Mouse (Mus musculus) kidney, embryonic 14.5 days (tissue): ENCODE results near the gene Crk. TPM values are rescaled to one million over a fixed set of nuclear protein-coding genes. Genes with fewer than 3 reads are reported as not detected.

Experiments
- ATAC-seq: fragments of 200-750 bp; cut with Nextera tagmentation; 2 replicates; pipeline ENCODE4 v1.8.0; 2017; ENCODE audit warnings: moderate number of reproducible peaks, mild to moderate bottlenecking, moderate TSS enrichment, moderate library complexity; ENCODE audit not compliant: low FRiP score, low TSS enrichment
- H3K27ac ChIP-seq: fragments of 300-500 bp; sonication (generic); 2 replicates; pipeline ENCODE4 v1.5.1; 2014; ENCODE audit warnings: low read depth, mild to moderate bottlenecking, low read length, moderate library complexity, mixed read lengths
- H3K27me3 ChIP-seq: fragments of 300-500 bp; sonication (generic); 2 replicates; pipeline ENCODE4 v1.6.1; 2014; ENCODE audit warnings: mild to moderate bottlenecking, low read length; ENCODE audit not compliant: control insufficient read depth, insufficient read depth
- H3K36me3 ChIP-seq: fragments of 300-500 bp; sonication (generic); 2 replicates; pipeline ENCODE4 v1.6.1; 2014; ENCODE audit warnings: low read length, mixed read lengths; ENCODE audit not compliant: control insufficient read depth, insufficient read depth
- H3K4me1 ChIP-seq: fragments of 300-500 bp; sonication (generic); 2 replicates; pipeline ENCODE4 v1.6.1; 2014; ENCODE audit warnings: low read length, mixed read lengths; ENCODE audit not compliant: control insufficient read depth, insufficient read depth
- H3K4me2 ChIP-seq: fragments of 300-500 bp; sonication (generic); replicated peaks from 2 replicates; pipeline ENCODE4 v1.6.1; 2014; ENCODE audit warnings: low read depth, mild to moderate bottlenecking, low read length
- H3K4me3 ChIP-seq: fragments of 300-500 bp; sonication (generic); 2 replicates; pipeline ENCODE4 v1.5.1; 2014; ENCODE audit warnings: mild to moderate bottlenecking, low read length
- H3K9ac ChIP-seq: fragments of 300-500 bp; sonication (generic); 2 replicates; pipeline ENCODE4 v1.6.1; 2014; ENCODE audit warnings: low read depth, mild to moderate bottlenecking, low read length, moderate library complexity
- H3K9me3 ChIP-seq: fragments of 300-500 bp; sonication (generic); 2 replicates; pipeline ENCODE4 v1.6.1; 2016; ENCODE audit warnings: low read length; ENCODE audit not compliant: control insufficient read depth
- WGBS: fragments of 180-500 bp; shearing (Covaris S2); extraction: QIAGEN DNeasy Blood & Tissue Kit; methylation state at CpG from one replicate; pipeline ENCODE4 v1.1.7; 2014; 5-methylcytosine and 5-hydroxymethylcytosine counted together
- polyA plus RNA-seq: library from polyadenylated mRNA; unstranded; fragments of >200 nt; fragmentation: Nextera tagmentation; extraction: Ambion mirVana; gene quantifications from 2 replicates; pipeline ENCODE4 v1.2.1, GENCODE M21; 2014

Crk gene
- polyA plus RNA-seq, 1 experiment from 2014 or later = 119 TPM

DNA sequence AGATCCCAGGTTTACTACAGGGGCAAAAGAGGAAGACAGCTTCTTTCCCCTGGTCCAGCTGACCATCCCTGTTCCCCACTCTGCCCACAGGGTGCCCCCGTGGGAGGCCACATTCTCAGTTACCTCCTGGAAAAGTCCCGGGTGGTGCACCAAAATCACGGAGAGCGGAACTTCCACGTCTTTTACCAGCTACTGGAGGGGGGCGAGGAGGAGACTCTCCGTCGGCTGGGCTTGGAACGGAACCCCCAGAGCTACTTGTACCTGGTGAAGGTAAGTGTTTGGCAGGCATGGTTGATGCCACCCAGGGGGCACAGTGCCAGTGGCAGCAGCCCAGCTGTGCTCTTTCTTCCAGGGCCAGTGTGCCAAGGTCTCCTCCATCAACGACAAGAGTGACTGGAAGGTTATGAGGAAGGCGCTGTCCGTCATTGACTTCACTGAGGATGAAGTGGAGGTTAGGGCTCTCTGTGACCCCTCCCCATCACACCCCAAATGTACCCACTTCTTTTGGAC is 18.9 kb upstream of the Crk start:
- peaks cover 42% of the 10 kb centered on the region for H3K36me3 ChIP-seq
- no peak overlapping the region for H3K4me2 ChIP-seq
- H3K27ac ChIP-seq = no peak overlapping the region
- ATAC-seq = no peak
- H3K4me3 ChIP-seq = no peak overlapping the region
- no peak overlapping the region for H3K9ac ChIP-seq
- peaks cover 11% of the 10 kb centered on the region for H3K4me1 ChIP-seq
- H3K9me3 ChIP-seq = no peaks in the 10 kb centered on the region
- WGBS = 90% methylated on average over 12 of the region's 12 CpGs
- no peaks in the 10 kb centered on the region for H3K27me3 ChIP-seq

DNA sequence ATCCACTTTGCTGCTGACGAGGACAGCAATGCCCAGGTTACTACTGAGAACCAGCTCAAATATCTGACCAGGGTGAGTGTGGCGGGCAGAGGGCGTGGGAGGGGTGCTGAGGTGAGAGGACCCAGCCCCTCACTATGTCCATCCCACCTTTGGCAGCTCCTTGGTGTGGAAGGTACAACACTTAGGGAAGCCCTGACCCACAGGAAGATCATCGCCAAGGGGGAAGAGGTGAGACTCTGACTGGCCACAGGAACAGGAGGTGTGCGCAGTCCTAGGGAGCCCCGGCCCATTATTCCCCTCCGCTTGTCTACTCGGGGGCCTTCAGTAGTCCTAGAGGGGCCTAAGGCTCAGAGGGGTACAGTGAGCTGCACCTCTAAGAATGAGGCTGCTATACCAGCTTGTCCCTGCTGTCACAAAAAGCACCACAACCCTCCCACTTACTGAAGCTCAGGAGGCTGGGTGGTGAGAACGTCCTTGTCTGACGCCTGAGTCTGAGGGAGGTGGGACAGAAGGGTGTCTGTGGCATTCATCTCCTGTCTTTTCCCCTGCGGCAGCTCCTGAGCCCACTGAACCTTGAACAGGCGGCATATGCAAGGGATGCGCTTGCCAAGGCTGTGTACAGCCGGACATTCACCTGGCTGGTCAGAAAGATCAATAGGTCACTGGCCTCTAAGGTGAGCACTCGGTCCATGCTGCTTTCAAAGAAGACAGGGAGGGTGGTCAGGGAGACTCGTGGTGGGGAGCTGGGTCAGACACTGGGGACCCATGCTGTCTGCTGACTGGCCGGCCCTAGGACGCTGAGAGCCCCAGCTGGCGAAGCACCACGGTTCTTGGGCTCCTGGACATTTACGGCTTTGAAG is 17.9 kb upstream of the Crk start:
- no peak for ATAC-seq
- Histone ChIP-seq H3K9ac (no peak overlapping the region), H3K9me3 (no peaks in the 10 kb centered on the region), H3K36me3 (peaks cover 52% of the 10 kb centered on the region), H3K4me3 (no peak overlapping the region), H3K27ac (no peak overlapping the region), H3K4me1 (peaks cover 10% of the 10 kb centered on the region), H3K4me2 (no peak overlapping the region), H3K27me3 (no peaks in the 10 kb centered on the region)
- WGBS = 83% methylated on average over 21 of the region's 21 CpGs

DNA sequence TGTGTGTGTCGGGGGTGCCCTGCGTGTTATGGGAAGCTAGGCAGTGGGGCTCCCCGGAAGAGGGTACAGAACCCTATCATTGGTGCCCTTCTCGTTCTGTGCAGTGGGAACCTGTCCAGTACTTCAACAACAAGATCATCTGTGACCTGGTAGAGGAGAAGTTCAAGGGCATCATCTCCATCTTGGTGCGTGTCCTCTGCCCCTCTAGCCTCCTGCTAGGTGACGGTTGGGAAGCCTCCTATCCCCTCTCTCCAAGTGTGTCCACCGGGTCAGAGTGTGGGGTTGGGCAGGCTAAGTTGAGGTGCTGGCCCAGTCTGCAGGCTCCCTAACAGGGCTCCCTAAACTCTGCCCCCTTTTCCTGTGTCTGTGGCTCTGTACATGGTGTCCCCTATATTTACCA is 16.9 kb upstream of the Crk start:
- Histone ChIP-seq H3K27me3 (no peaks in the 10 kb centered on the region), H3K9ac (no peak overlapping the region), H3K4me2 (no peak overlapping the region), H3K9me3 (no peaks in the 10 kb centered on the region), H3K4me3 (no peak overlapping the region), H3K27ac (no peak overlapping the region), H3K4me1 (peaks cover under 1% of the 10 kb centered on the region; the same call in 1 of the 2 replicates), H3K36me3 (peaks cover 61% of the 10 kb centered on the region)
- ATAC-seq = no peak; the same call in 1 of the 2 replicates
- 94% methylated on average over 7 of the region's 7 CpGs for WGBS

DNA sequence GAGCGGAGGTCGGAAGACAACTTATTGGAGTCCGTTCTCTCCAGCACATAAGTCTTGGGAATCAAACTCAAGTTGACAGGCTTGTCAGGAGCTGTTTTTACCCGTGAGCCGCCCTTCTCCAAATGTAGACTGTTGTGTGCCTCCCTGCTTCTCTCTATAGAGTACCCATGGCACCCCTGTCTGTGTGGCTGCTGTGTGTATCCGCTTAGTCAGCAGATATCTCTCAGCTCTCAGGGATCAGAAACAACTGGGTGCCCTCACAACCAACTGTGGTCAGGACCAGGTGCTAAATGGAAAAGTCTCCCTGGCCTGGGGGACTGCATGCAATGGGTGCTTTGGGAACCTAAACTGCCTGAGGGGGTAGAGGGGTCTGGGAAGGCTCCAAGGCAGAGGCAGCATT is 12.8 kb upstream of the Crk start:
- 93% methylated on average over 6 of the region's 6 CpGs for WGBS
- no peak overlapping the region for H3K27ac ChIP-seq
- no peaks in the 10 kb centered on the region for H3K27me3 ChIP-seq
- H3K9ac ChIP-seq = no peak overlapping the region
- ATAC-seq = no peak
- no peaks in the 10 kb centered on the region for H3K4me1 ChIP-seq
- H3K36me3 ChIP-seq = peaks cover 70% of the 10 kb centered on the region
- H3K4me3 ChIP-seq = no peak overlapping the region
- no peak overlapping the region for H3K4me2 ChIP-seq
- H3K9me3 ChIP-seq = no peaks in the 10 kb centered on the region

DNA sequence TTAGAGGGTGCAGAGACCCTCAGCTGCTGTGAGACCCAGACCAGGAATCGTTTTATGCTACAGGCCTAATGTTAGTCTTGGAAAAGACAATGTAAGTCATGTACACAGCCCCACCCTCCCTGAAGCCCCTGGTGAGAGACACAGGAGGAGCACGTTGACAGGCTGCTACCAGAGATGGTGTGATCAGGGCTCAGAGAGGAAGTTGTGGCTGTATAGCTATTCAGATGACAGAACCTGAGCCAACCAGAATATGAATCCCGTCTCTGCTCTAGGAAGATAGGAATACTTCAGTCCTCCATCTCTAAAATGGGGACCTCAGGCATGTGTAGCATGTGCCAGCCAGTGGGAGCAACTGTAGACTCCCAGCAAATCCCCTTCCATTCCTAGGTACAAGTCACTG is 10.4 kb upstream of the Crk start:
- H3K9me3 ChIP-seq = no peaks in the 10 kb centered on the region
- no peak for ATAC-seq
- H3K9ac ChIP-seq = no peak overlapping the region
- H3K27me3 ChIP-seq = no peaks in the 10 kb centered on the region
- H3K4me1 ChIP-seq = no peaks in the 10 kb centered on the region
- no peak overlapping the region for H3K4me2 ChIP-seq
- H3K4me3 ChIP-seq = no peak overlapping the region
- no peak overlapping the region for H3K27ac ChIP-seq
- peaks cover 68% of the 10 kb centered on the region for H3K36me3 ChIP-seq
- 95% methylated on average over 3 of the region's 3 CpGs for WGBS

DNA sequence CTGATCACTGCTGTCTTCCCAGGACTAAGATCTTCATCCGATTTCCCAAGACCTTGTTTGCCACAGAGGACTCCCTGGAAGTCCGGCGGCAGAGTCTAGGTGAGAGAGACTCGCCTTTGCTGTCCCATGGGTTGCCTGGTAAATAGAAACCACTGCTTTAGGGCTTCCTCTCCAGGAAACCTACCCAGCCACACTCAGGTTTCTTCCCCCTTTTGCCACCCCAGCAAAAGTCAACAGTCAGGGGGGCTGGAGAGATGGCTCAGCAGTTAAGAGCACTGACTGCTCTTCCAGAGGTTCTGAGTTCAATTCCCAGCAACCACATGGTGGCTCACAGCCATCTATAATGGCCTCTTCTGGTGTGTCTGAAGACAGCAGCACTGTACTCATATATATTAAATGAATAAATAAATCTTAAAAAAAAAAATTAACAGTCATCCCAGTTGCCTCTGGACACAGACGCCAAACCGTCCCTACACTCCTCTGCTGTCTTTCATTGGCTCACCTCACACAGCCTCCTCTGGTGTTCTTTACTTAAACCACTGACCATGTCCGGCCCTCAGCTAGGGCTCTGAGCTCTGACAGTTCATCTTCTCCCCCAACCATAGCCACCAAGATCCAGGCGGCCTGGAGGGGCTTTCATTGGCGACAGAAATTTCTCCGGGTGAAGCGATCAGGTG is 9.7 kb upstream of the Crk start:
- Histone ChIP-seq H3K27ac (no peak overlapping the region), H3K4me3 (no peak overlapping the region), H3K9me3 (no peaks in the 10 kb centered on the region), H3K36me3 (peaks cover 70% of the 10 kb centered on the region), H3K4me1 (no peaks in the 10 kb centered on the region), H3K27me3 (no peaks in the 10 kb centered on the region), H3K9ac (no peak overlapping the region), H3K4me2 (no peak overlapping the region)
- ATAC-seq = no peak
- 91% methylated on average over 11 of the region's 11 CpGs for WGBS

GRCm38 (mm10) chr11:75669853-75670200 is 9.2 kb upstream of the Crk start:
- Histone ChIP-seq H3K4me2 (no peak overlapping the region), H3K4me3 (no peak overlapping the region), H3K36me3 (peaks cover 70% of the 10 kb centered on the region), H3K27me3 (no peaks in the 10 kb centered on the region), H3K4me1 (no peaks in the 10 kb centered on the region), H3K27ac (no peak overlapping the region), H3K9me3 (no peaks in the 10 kb centered on the region), H3K9ac (no peak overlapping the region)
- no peak for ATAC-seq
- 93% methylated on average over 12 of the region's 12 CpGs for WGBS

GRCm38 (mm10) chr11:75671426-75672180 is 7.5 kb upstream of the Crk start:
- Histone ChIP-seq H3K27ac (no peak overlapping the region), H3K9ac (no peak overlapping the region), H3K27me3 (no peaks in the 10 kb centered on the region), H3K36me3 (peaks cover 53% of the 10 kb centered on the region), H3K4me3 (no peak overlapping the region), H3K4me2 (no peak overlapping the region), H3K9me3 (no peaks in the 10 kb centered on the region), H3K4me1 (no peaks in the 10 kb centered on the region)
- WGBS = 69% methylated on average over 22 of the region's 22 CpGs
- no peak for ATAC-seq
